ENCODE assay signal across 8 mouse cellular contexts in genomic region chr2:153241250-153242014, GRCm38 (mm10). TPM values are rescaled to one million over a fixed set of nuclear protein-coding genes. Genes with fewer than 3 reads are reported as not detected.
DNase-seq lines count a peak whose midpoint lies in the region; ATAC-seq and TF ChIP-seq lines count a peak whose summit lies in the region.

Gene Plagl2 (minus strand): TSS chr2:153241426.
Gene Pofut1 (plus strand): TSS chr2:153241533.

- peak within 1 kb of the TSS; percentile 88 for H3K4me3 ChIP-seq in G1E (ENCODE audit: low read depth, low read length)
- peak within 1 kb of the TSS; percentile 89 for H3K4me3 ChIP-seq in forebrain, postnatal 0 days (ENCODE audit: low read depth, low read length)
- H3K4me3 ChIP-seq in lung, embryonic 16.5 days (ENCODE audit: low read length): peak within 1 kb of the TSS; percentile 95

- H3K4me1 ChIP-seq in G1E (ENCODE audit: insufficient read depth, low read depth, low read length): peaks cover 62% of the 10 kb centered on the region
- peaks cover 10% of the 10 kb centered on the region for H3K4me1 ChIP-seq in forebrain, postnatal 0 days (ENCODE audit: insufficient read depth)
- peaks cover 34% of the 10 kb centered on the region for H3K4me1 ChIP-seq in lung, embryonic 16.5 days (replicated peaks; ENCODE audit: control insufficient read depth, insufficient read depth, low read length)

- H3K9me3 ChIP-seq in G1E (replicated peaks): no peaks in the 10 kb centered on the region
- H3K9me3 ChIP-seq in forebrain, postnatal 0 days (ENCODE audit: low read length): no peaks in the 10 kb centered on the region
- H3K9me3 ChIP-seq in lung, embryonic 16.5 days (ENCODE audit: control insufficient read depth, low read length): no peaks in the 10 kb centered on the region

- peak; percentile 38 for ATAC-seq in G1E (ENCODE audit: extremely low read depth, insufficient number of reproducible peaks, low FRiP score, poor library complexity, severe bottlenecking)
- ATAC-seq in forebrain, postnatal 0 days: peak; percentile 99
- peak; percentile 65 to 71 for ATAC-seq in hematopoietic stem cell, adult 5-6 weeks (replicated peaks in 1 of 2; ENCODE audit: insufficient read depth in 1 of 2, low FRiP score in 2 of 2, low TSS enrichment in 1 of 2, low read depth in 1 of 2, poor library complexity in 2 of 2, severe bottlenecking in 2 of 2)
- ATAC-seq in lung, embryonic 16.5 days (ENCODE audit: low read depth): peak; percentile 96

- peak within 1 kb of the TSS; percentile 93 for H3K9ac ChIP-seq in forebrain, postnatal 0 days
- peak within 1 kb of the TSS; percentile 98 for H3K9ac ChIP-seq in lung, embryonic 16.5 days (ENCODE audit: low read length)

- H3K27me3 ChIP-seq in G1E (ENCODE audit: insufficient read depth, low read length): no peaks in the 10 kb centered on the region
- H3K27me3 ChIP-seq in forebrain, postnatal 0 days (ENCODE audit: insufficient read depth, low read length): no peaks in the 10 kb centered on the region
- H3K27me3 ChIP-seq in lung, embryonic 16.5 days (ENCODE audit: control insufficient read depth, insufficient read depth, low read depth, low read length): no peaks in the 10 kb centered on the region

- H3K36me3 ChIP-seq in G1E (replicated peaks): peaks cover 59% of the 10 kb centered on the region
- H3K36me3 ChIP-seq in forebrain, postnatal 0 days (ENCODE audit: insufficient read depth): peaks cover 3% of the 10 kb centered on the region; the same call in 1 of the 2 replicates
- H3K36me3 ChIP-seq in lung, embryonic 16.5 days (ENCODE audit: control insufficient read depth, insufficient read depth, low read length): peaks cover 2% of the 10 kb centered on the region; the same call in 1 of the 2 replicates

- under 1% methylated on average over 56 of the region's 72 CpGs for WGBS in forebrain, postnatal 0 days
- WGBS in lung, embryonic 16.5 days: 0% methylated on average over 50 of the region's 72 CpGs

- peak within 1 kb of the TSS; percentile 84 for H3K27ac ChIP-seq in forebrain, postnatal 0 days (ENCODE audit: low read depth, low read length)
- peak within 1 kb of the TSS; percentile 96 for H3K27ac ChIP-seq in lung, embryonic 16.5 days (ENCODE audit: low read length)

- peak within 1 kb of the TSS; percentile 81 for H3K4me2 ChIP-seq in forebrain, postnatal 0 days (ENCODE audit: low read depth)
- peak within 1 kb of the TSS; percentile 88 for H3K4me2 ChIP-seq in lung, embryonic 16.5 days (ENCODE audit: low read depth, low read length)

- TF ChIP-seq CTCF in G1E (IDR thresholded peaks at IDR 0.05; ENCODE audit: low read depth, low read length): no peak
- peak; percentile 42 for TF ChIP-seq CTCF in forebrain, postnatal 0 days (IDR thresholded peaks at IDR 0.05; ENCODE audit: low read depth)

- DNase-seq in G1E (ENCODE audit: low spot score): peak; percentile 85
- DNase-seq in cerebellum, adult 18-20 months: peak; percentile 90 to 96
- peak; percentile 93 for DNase-seq in forebrain, postnatal 0 days
- peak; percentile 48 for DNase-seq in layer of hippocampus, adult 9-10 months (ENCODE audit: low spot score)
- peak; percentile 71 for DNase-seq in ovary, postnatal 10 days (ENCODE audit: low spot score)
- DNase-seq in thymus, postnatal 10 days (ENCODE audit: low spot score in 2 of 2): peak; percentile 88 to 90

RNA-seq across cellular contexts. Expression of gene Plagl2, which starts in this region (rescaled TPM):
- total RNA-seq in G1E (2014; fragmentation: Nextera tagmentation) (106 and 108 TPM in 2 replicates), G1E (2017) (11.0 and 12.5 TPM in 2 replicates)
- polyA plus RNA-seq in G1E (2012): 27.5 and 35.9 TPM in 2 replicates
- total RNA-seq in forebrain, postnatal 0 days (2014; rRNA removed): 3.7 and 5.1 TPM in 2 replicates
- 2.1 and 2.5 TPM in 2 replicates for polyA plus RNA-seq in forebrain, postnatal 0 days (2015; fragmentation: Nextera tagmentation; extraction: Ambion mirVana)
- 7.3 and 7.8 TPM in 2 replicates for total RNA-seq in hematopoietic stem cell, adult 5-6 weeks (2017)
- 14.4 and 17.1 TPM in 2 replicates for polyA plus RNA-seq in lung, embryonic 16.5 days (2015; fragmentation: Nextera tagmentation; extraction: Ambion mirVana)

RNA-seq across cellular contexts. Expression of gene Pofut1, which starts in this region (rescaled TPM):
- total RNA-seq in G1E (2014; fragmentation: Nextera tagmentation) (26.5 and 33.7 TPM in 2 replicates), G1E (2017) (29.5 and 30.0 TPM in 2 replicates)
- 11.2 and 12.8 TPM in 2 replicates for polyA plus RNA-seq in G1E (2012)
- 16.0 and 22.9 TPM in 2 replicates for total RNA-seq in forebrain, postnatal 0 days (2014; rRNA removed)
- polyA plus RNA-seq in forebrain, postnatal 0 days (2015; fragmentation: Nextera tagmentation; extraction: Ambion mirVana): 1.5 and 3.4 TPM in 2 replicates
- 23.0 and 29.1 TPM in 2 replicates for total RNA-seq in hematopoietic stem cell, adult 5-6 weeks (2017)
- 6.2 and 6.7 TPM in 2 replicates for polyA plus RNA-seq in lung, embryonic 16.5 days (2015; fragmentation: Nextera tagmentation; extraction: Ambion mirVana)

Comparison
In these comparisons a context has a peak if more than half of its experiments do, and no peak if none do; other contexts are left out.
1. Peak in every context shown above with its lines: DNase-seq, ATAC-seq, H3K4me3 ChIP-seq and H3K27ac ChIP-seq.
2. ATAC-seq: peak in every context shown above with its lines; median percentile 99 in forebrain, postnatal 0 days; 96 in lung, embryonic 16.5 days; 68 in hematopoietic stem cell, adult 5-6 weeks; 38 in G1E.